Mouse (Mus musculus): ENCODE measurements around the gene Pik3cb.

DNA sequence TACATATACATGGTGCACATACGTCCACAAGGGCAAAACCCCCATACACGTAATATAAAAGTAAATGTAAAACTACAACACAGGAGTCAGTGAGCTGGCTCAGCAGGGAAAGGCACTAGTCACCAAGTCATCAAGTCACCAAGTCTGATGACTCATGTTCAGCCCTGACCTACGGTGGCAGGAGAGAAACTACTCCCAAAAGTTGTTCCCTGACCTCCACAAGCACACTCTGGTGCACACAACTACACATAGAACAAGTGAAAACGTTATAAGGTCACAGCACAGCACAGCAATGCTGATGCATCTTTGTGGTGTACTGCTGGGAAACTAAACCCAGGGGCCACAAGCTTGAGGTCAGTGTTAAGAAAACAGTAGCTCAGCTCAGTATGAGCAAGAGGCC lies 49.9 kb downstream of the Pik3cb start:
- TF ChIP-seq EP300 (IDR thresholded peaks at IDR 0.05; ENCODE audit: insufficient read depth, low read depth, low read length) (no peak), POLR2A (IDR thresholded peaks at IDR 0.05; ENCODE audit: insufficient read depth, low read length) (no peak), CTCF (IDR thresholded peaks at IDR 0.05; ENCODE audit: low read depth, low read length) (no peak)
